Mouse (Mus musculus) neural tube, embryonic 15.5 days (tissue): ENCODE data around the gene Abhd5. TPM values are rescaled to one million over a fixed set of nuclear protein-coding genes. Genes with fewer than 3 reads are reported as not detected.

Source experiments
- ATAC-seq: fragments of 200-750 bp; cut with Nextera tagmentation; 2 replicates; pipeline ENCODE4 v1.8.0; 2017; ENCODE audit warnings: mild to moderate bottlenecking, moderate TSS enrichment, moderate library complexity; ENCODE audit not compliant: low FRiP score
- H3K27ac ChIP-seq: fragments of 300-500 bp; sonication (generic); replicated peaks from 2 replicates; pipeline ENCODE4 v1.5.1; 2015; ENCODE audit warnings: mild to moderate bottlenecking, inconsistent platforms
- H3K27me3 ChIP-seq: fragments of 300-500 bp; sonication (generic); replicated peaks from 2 replicates; pipeline ENCODE4 v1.6.1; 2015; ENCODE audit warnings: inconsistent platforms
- H3K36me3 ChIP-seq: fragments of 300-500 bp; sonication (generic); 2 replicates; pipeline ENCODE4 v1.6.1; 2015; ENCODE audit warnings: inconsistent platforms
- H3K4me1 ChIP-seq: fragments of 300-500 bp; sonication (generic); 2 replicates; pipeline ENCODE4 v1.6.1; 2015; ENCODE audit warnings: inconsistent platforms
- H3K4me2 ChIP-seq: fragments of 300-500 bp; sonication (generic); 2 replicates; pipeline ENCODE4 v1.6.1; 2015; ENCODE audit warnings: inconsistent platforms, mild to moderate bottlenecking, moderate library complexity
- H3K4me3 ChIP-seq: fragments of 300-500 bp; sonication (generic); replicated peaks from 2 replicates; pipeline ENCODE4 v1.5.1; 2015; ENCODE audit warnings: mild to moderate bottlenecking, inconsistent platforms
- H3K9ac ChIP-seq: fragments of 300-500 bp; sonication (generic); replicated peaks from 2 replicates; pipeline ENCODE4 v1.6.1; 2015; ENCODE audit warnings: mild to moderate bottlenecking, inconsistent platforms
- H3K9me3 ChIP-seq: fragments of 300-500 bp; sonication (generic); replicated peaks from 2 replicates; pipeline ENCODE4 v1.6.1; 2016; ENCODE audit warnings: inconsistent platforms
- WGBS: fragments of 180-500 bp; shearing (Covaris S2); methylation state at CpG from one replicate; pipeline ENCODE4 v1.1.7; 2015; ENCODE audit warnings: mixed read lengths; 5-methylcytosine and 5-hydroxymethylcytosine counted together
- polyA plus RNA-seq: library from polyadenylated mRNA; unstranded; fragments of >200 nt; fragmentation: Nextera tagmentation; extraction: Ambion mirVana; gene quantifications from 2 replicates; pipeline ENCODE4 v1.2.1, GENCODE M21; 2015

Gene Abhd5
- polyA plus RNA-seq, 1 experiment from 2014 or later = 25.9 TPM

DNA sequence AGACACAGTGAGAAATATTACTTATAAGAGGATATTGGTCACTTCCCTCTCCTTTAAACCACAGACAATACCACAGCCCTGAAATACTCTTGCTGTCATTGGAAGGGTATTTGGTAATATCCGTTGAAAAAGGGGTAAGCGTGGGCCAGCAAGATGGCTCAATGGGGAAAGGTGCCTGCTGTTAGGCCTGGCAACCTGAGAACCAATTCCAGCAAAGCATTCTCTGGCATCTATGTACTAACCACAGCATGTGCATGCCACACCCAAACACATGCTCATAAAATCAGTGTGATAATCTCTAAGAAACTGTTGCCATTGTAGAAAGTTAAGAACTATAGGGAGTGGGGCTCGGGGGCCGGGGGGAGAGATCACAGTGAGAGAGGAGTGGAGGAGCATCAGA is 2.1 kb upstream of the Abhd5 start:
- Histone ChIP-seq H3K27ac (no peak overlapping the region), H3K4me1 (peaks cover 15% of the 10 kb centered on the region), H3K9me3 (no peaks in the 10 kb centered on the region), H3K9ac (no peak overlapping the region), H3K4me2 (no peak overlapping the region), H3K27me3 (no peaks in the 10 kb centered on the region), H3K36me3 (no peaks in the 10 kb centered on the region), H3K4me3 (no peak overlapping the region)
- WGBS = 89% methylated on average over 4 of the region's 4 CpGs
- no peak for ATAC-seq

DNA sequence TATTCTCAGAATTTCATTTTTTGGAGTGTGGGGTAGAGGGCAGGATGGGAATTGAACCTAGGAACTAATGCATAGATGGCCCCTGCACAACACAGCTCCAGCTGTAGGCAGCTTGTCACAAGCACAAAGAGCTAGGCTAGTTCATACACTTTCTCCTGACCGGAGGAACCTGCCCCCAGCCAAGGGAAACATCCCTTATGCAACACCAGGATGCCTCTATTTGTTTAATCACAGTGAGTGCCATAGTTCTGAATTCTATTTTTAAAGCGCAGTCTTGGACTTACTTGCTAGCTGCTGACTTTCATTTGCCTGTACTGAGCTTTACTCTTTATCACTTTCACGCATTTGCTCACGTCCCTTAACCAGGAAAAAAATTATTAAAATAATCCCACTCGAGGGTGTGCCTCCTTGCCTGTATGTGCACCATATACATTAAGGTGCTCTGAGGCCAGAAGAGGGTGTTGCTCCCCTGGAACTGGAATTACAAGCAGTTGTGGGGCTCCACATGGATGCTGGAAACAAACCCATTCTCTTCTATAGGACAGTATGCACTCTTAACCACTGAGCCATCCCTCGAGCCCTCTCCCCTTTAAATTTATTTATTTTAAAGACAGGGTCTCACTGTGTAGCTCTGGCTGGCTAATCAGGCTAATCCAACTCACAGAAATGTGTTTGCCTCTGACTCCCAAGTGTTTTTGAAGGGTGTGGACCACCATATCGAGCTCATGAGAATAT is 845 bp upstream of the Abhd5 start:
- Histone ChIP-seq H3K27me3 (no peaks in the 10 kb centered on the region), H3K36me3 (no peaks in the 10 kb centered on the region), H3K9me3 (no peaks in the 10 kb centered on the region), H3K4me3 (peak overlapping the region; percentile 52), H3K4me1 (peaks cover 15% of the 10 kb centered on the region), H3K4me2 (peak overlapping the region; percentile 63), H3K27ac (peak overlapping the region; percentile 81), H3K9ac (peak overlapping the region; percentile 72; the same call in 1 of the 2 replicates)
- ATAC-seq = peak; percentile 2; the same call in 1 of the 2 replicates
- 76% methylated on average over 7 of the region's 7 CpGs for WGBS

DNA sequence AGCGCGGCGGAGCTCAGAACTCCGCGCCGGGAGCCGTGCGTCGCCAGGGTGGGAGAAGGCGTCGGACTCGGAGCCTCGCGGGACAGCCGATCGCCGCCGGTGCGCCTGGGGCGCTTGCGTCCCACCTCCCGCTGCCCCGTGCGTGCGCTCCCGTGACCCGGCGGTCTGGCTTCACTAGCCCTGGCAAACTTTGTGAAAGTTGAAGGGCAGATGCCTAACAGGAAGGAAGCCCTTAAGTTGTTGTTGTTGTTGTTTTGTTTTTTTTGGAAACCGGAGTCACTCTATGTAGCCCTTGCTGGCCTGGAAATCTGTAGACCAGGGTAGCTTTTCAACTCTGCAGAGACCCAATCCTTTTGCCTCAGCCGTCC is 601 bp downstream of the Abhd5 start:
- ATAC-seq = peak; percentile 23
- under 1% methylated on average over 30 of the region's 30 CpGs for WGBS

DNA sequence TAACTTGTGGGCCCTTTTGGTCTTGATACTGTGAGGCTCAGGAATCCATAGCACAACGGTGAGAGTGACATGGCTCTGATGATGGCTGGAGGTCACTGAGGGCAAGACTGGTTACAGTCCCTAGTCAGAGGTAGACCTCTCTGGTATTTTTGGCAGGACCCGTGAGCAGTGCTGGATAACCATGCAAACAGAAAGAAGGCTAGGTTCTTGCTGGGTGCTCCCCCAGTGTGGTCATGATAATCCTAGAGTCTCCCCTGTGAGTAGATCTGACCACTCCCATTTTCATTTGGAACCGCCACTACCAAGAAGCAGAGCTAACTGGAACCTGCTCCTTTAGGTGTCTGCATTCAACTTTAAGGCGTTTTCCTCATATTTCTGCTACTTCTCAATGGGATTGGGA is 1.5 kb downstream of the Abhd5 start:
- H3K9ac ChIP-seq = no peak overlapping the region
- ATAC-seq = no peak
- H3K4me3 ChIP-seq = no peak overlapping the region
- H3K27me3 ChIP-seq = no peaks in the 10 kb centered on the region
- H3K4me1 ChIP-seq = peaks cover 15% of the 10 kb centered on the region
- WGBS = 93% methylated on average over 4 of the region's 4 CpGs
- no peaks in the 10 kb centered on the region for H3K9me3 ChIP-seq
- no peaks in the 10 kb centered on the region for H3K36me3 ChIP-seq
- H3K4me2 ChIP-seq = no peak overlapping the region
- no peak overlapping the region for H3K27ac ChIP-seq

More for the DNA sequence above, 601 bp downstream of the Abhd5 start:
- Histone ChIP-seq H3K4me2 (peak overlapping the region; percentile 63), H3K27ac (peak overlapping the region; percentile 81), H3K4me3 (peak overlapping the region; percentile 52), H3K9me3 (no peaks in the 10 kb centered on the region), H3K4me1 (peaks cover 15% of the 10 kb centered on the region), H3K27me3 (no peaks in the 10 kb centered on the region), H3K9ac (peak overlapping the region; percentile 72), H3K36me3 (no peaks in the 10 kb centered on the region)

- no peak overlapping the region for H3K4me3 ChIP-seq
- no peak for ATAC-seq
- no peaks in the 10 kb centered on the region for H3K9me3 ChIP-seq
- H3K4me1 ChIP-seq = peaks cover 15% of the 10 kb centered on the region
- no peaks in the 10 kb centered on the region for H3K36me3 ChIP-seq
- no peaks in the 10 kb centered on the region for H3K27me3 ChIP-seq
- 91% methylated on average over 3 of the region's 3 CpGs for WGBS
- H3K4me2 ChIP-seq = no peak overlapping the region
- H3K9ac ChIP-seq = no peak overlapping the region
- H3K27ac ChIP-seq = no peak overlapping the region
These were observed 2.8 kb downstream of the Abhd5 start for GRCm38 (mm10) chr9:122354240-122354639.

DNA sequence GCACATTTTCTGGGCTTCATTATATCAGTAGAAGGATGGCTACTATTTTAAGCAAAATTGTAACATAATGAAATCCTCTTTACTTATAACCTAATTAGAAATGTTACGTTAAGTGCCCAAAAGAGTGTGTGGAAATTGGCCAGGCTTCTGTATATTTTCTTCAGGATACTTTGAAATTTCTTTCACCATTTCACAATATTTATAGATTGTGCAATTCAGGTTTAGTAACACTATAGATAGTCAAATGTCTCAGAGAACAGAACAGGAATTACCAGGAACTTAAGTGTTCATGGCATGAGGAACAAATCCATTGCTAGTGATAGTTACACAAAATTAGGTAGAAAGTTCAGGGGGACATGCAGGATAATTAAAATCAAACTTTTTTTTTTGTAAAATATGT is 5.7 kb downstream of the Abhd5 start:
- ATAC-seq = no peak
- Histone ChIP-seq H3K4me3 (no peak overlapping the region), H3K36me3 (no peaks in the 10 kb centered on the region), H3K9me3 (no peaks in the 10 kb centered on the region), H3K27ac (no peak overlapping the region), H3K4me2 (no peak overlapping the region), H3K4me1 (peaks cover 7% of the 10 kb centered on the region), H3K9ac (no peak overlapping the region), H3K27me3 (no peaks in the 10 kb centered on the region)
- 94% methylated on average over 1 of the region's 1 CpGs for WGBS

- WGBS = 82% methylated on average over 1 of the region's 1 CpGs
- Histone ChIP-seq H3K27ac (no peak overlapping the region), H3K36me3 (no peaks in the 10 kb centered on the region), H3K9me3 (no peaks in the 10 kb centered on the region), H3K4me2 (no peak overlapping the region), H3K9ac (no peak overlapping the region), H3K27me3 (no peaks in the 10 kb centered on the region), H3K4me1 (peaks cover 5% of the 10 kb centered on the region), H3K4me3 (no peak overlapping the region)
- ATAC-seq = no peak
These were observed 6.2 kb downstream of the Abhd5 start for GRCm38 (mm10) chr9:122357626-122358025.

DNA sequence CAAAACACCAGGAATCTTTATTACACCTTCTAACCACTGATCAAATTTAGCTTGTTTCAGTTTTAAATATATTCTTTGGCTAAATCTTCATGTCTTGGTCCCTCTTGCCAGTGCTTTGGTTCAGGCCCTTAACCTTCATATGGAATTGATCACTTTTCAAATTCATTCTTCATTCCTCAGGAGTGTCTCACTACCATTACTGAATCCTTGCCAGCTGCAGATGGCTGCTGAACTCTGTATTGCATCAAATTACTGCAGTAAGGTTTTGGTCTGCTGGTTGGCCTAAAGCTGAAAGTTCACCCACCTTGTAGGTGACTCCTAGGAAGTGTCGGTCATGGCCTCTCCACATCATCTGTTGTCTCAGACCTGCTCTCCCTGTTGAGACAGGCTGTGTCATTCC is 12.8 kb downstream of the Abhd5 start:
- Histone ChIP-seq H3K27me3 (no peaks in the 10 kb centered on the region), H3K9ac (no peak overlapping the region), H3K4me3 (no peak overlapping the region), H3K4me1 (no peaks in the 10 kb centered on the region), H3K27ac (no peak overlapping the region), H3K36me3 (no peaks in the 10 kb centered on the region), H3K4me2 (no peak overlapping the region), H3K9me3 (no peaks in the 10 kb centered on the region)
- 93% methylated on average over 1 of the region's 1 CpGs for WGBS
- no peak for ATAC-seq

DNA sequence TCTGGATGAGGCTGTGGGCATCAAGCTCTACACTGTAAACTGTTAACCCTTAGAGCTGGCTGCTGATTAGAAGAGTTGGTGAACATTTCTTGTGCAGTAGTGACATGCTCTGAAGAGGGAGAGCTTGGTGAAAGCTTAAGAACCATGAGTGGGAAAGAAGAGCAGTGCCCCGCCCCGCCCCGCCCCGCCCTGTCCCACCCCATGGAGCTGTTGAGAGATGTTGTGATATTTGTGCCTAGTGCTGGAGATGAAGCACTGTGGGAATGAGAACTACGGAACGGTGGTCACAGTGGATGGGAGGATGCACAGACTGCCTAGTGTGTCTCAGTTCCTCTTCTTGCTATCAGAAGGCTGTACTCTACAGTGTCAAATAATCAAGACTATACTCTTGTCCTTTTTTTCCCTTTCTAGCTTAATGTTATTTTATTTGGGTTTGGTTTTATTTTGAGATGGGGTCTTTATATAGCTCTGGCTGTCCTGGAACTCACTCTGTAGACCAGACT is 18.9 kb downstream of the Abhd5 start:
- H3K4me2 ChIP-seq = no peak overlapping the region
- H3K27ac ChIP-seq = no peak overlapping the region
- no peak overlapping the region for H3K9ac ChIP-seq
- no peaks in the 10 kb centered on the region for H3K27me3 ChIP-seq
- no peaks in the 10 kb centered on the region for H3K36me3 ChIP-seq
- 0 out of 2 replicates have a peak, but pooled peaks cover 6% of the 10 kb centered on the region for H3K4me1 ChIP-seq
- WGBS = 95% methylated on average over 6 of the region's 6 CpGs
- no peak overlapping the region for H3K4me3 ChIP-seq
- ATAC-seq = no peak
- H3K9me3 ChIP-seq = no peaks in the 10 kb centered on the region

DNA sequence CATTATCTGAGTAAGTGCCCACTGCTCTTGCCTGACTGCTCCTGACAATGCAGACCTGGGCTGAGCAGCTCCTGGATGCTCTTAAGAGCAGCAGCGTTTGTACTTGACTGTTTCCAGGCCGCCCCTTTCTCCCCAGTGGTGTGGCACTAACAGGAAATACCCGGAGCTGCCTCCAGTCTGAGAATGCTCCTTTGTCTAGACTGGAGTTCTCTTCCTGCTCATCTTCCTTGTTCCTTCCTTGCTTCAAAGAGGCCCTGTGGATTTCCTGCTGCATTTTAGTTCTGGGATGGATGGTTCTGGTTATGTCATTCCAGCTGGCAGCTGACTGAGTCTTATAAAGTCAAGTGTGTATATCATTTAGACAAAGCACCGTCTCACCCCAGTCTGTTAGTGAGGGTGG is 21.1 kb downstream of the Abhd5 start:
- 24% methylated on average over 4 of the region's 4 CpGs for WGBS
- H3K27ac ChIP-seq = no peak overlapping the region; the same call in 1 of the 2 replicates
- H3K4me2 ChIP-seq = no peak overlapping the region
- no peaks in the 10 kb centered on the region for H3K27me3 ChIP-seq
- H3K9me3 ChIP-seq = no peaks in the 10 kb centered on the region
- H3K9ac ChIP-seq = no peak overlapping the region
- ATAC-seq = no peak
- no peak overlapping the region for H3K4me3 ChIP-seq
- 0 out of 2 replicates have a peak, but pooled peaks cover 6% of the 10 kb centered on the region for H3K4me1 ChIP-seq
- H3K36me3 ChIP-seq = no peaks in the 10 kb centered on the region; the same call in 1 of the 2 replicates

- Histone ChIP-seq H3K4me1 (0 out of 2 replicates have a peak, but pooled peaks cover 6% of the 10 kb centered on the region), H3K36me3 (no peaks in the 10 kb centered on the region; the same call in 1 of the 2 replicates), H3K9ac (no peak overlapping the region), H3K27me3 (no peaks in the 10 kb centered on the region), H3K9me3 (no peaks in the 10 kb centered on the region), H3K4me2 (no peak overlapping the region), H3K4me3 (no peak overlapping the region), H3K27ac (no peak overlapping the region)
- ATAC-seq = no peak
- 59% methylated on average over 1 of the region's 1 CpGs for WGBS
These were observed 21.6 kb downstream of the Abhd5 start for GRCm38 (mm10) chr9:122372991-122373390.

GRCm38 (mm10) chr9:122378986-122379385 is 27.6 kb downstream of the Abhd5 start:
- Histone ChIP-seq H3K27me3 (no peaks in the 10 kb centered on the region), H3K27ac (no peak overlapping the region), H3K9me3 (no peaks in the 10 kb centered on the region), H3K36me3 (peaks cover 11% of the 10 kb centered on the region), H3K4me2 (no peak overlapping the region), H3K9ac (no peak overlapping the region), H3K4me3 (no peak overlapping the region), H3K4me1 (no peaks in the 10 kb centered on the region)
- ATAC-seq = no peak
- WGBS = 79% methylated on average over 6 of the region's 6 CpGs
